Mouse (Mus musculus) midbrain, embryonic 14.5 days (tissue): ENCODE measurements around the gene Rpl36-ps4. TPM values are rescaled to one million over a fixed set of nuclear protein-coding genes. Genes with fewer than 3 reads are reported as not detected.

Source experiments
- ATAC-seq: fragments of 200-750 bp; cut with Nextera tagmentation; 2 replicates; pipeline ENCODE4 v1.8.0; 2017; ENCODE audit warnings: moderate number of reproducible peaks, moderate library complexity; ENCODE audit not compliant: low FRiP score, low TSS enrichment
- DNase-seq: peaks from one replicate; pipeline ENCODE4 v3.0.0-alpha.2; 2015
- H3K27ac ChIP-seq: fragments of 300-500 bp; sonication (generic); replicated peaks from 2 replicates; pipeline ENCODE4 v1.5.1; 2014; ENCODE audit warnings: mild to moderate bottlenecking, low read depth, low read length, moderate library complexity
- H3K27me3 ChIP-seq: fragments of 300-500 bp; sonication (generic); 2 replicates; pipeline ENCODE4 v1.6.1; 2014; ENCODE audit warnings: low read length, control low read depth, mixed read lengths; ENCODE audit not compliant: control insufficient read depth, insufficient read depth
- H3K36me3 ChIP-seq: fragments of 300-500 bp; sonication (generic); 2 replicates; pipeline ENCODE4 v1.6.1; 2014; ENCODE audit warnings: low read length, control low read depth; ENCODE audit not compliant: control insufficient read depth, insufficient read depth
- H3K4me1 ChIP-seq: fragments of 300-500 bp; sonication (generic); 2 replicates; pipeline ENCODE4 v1.6.1; 2014; ENCODE audit warnings: mild to moderate bottlenecking, antibody characterized with exemption, low read length, control low read depth; ENCODE audit not compliant: control insufficient read depth, insufficient read depth
- H3K4me2 ChIP-seq: fragments of 300-500 bp; sonication (generic); 2 replicates; pipeline ENCODE4 v1.6.1; 2014; ENCODE audit warnings: mild to moderate bottlenecking, low read length, moderate library complexity
- H3K4me3 ChIP-seq: fragments of 300-500 bp; sonication (generic); replicated peaks from 2 replicates; pipeline ENCODE4 v1.5.1; 2014; ENCODE audit warnings: low read depth, low read length
- H3K9ac ChIP-seq: fragments of 300-500 bp; sonication (generic); replicated peaks from 2 replicates; pipeline ENCODE4 v1.6.1; 2014; ENCODE audit warnings: mild to moderate bottlenecking, low read length, moderate library complexity
- H3K9me3 ChIP-seq: fragments of 300-500 bp; sonication (generic); 2 replicates; pipeline ENCODE4 v1.6.1; 2016; ENCODE audit warnings: low read length, control low read depth, mixed read lengths; ENCODE audit not compliant: control insufficient read depth
- WGBS: fragments of 180-500 bp; shearing (Covaris S2); extraction: QIAGEN DNeasy Blood & Tissue Kit; methylation state at CpG from one replicate; pipeline ENCODE4 v1.1.7; 2014; 5-methylcytosine and 5-hydroxymethylcytosine counted together
- polyA plus RNA-seq: library from polyadenylated mRNA; unstranded; fragments of >200 nt; fragmentation: Nextera tagmentation; extraction: Ambion mirVana; gene quantifications from 2 replicates; pipeline ENCODE4 v1.2.1, GENCODE M21; 2014

Gene Rpl36-ps4
- not detected in 2 replicates for polyA plus RNA-seq

GRCm38 (mm10) chr17:87920677-87921076 lies at the start of gene Rpl36-ps4:
Gene Rpl36-ps4, plus strand, starts transcription at chr17:87920977.
- no peak within 1 kb of the TSS for H3K4me2 ChIP-seq
- no peak for DNase-seq
- ATAC-seq = no peak
- H3K9me3 ChIP-seq = no peaks in the 10 kb centered on the region
- H3K4me3 ChIP-seq = no peak within 1 kb of the TSS
- H3K4me1 ChIP-seq = no peaks in the 10 kb centered on the region
- H3K36me3 ChIP-seq = no peaks in the 10 kb centered on the region
- WGBS = 89% methylated on average over 5 of the region's 5 CpGs
- no peak within 1 kb of the TSS for H3K9ac ChIP-seq
- H3K27ac ChIP-seq = no peak within 1 kb of the TSS
- no peaks in the 10 kb centered on the region for H3K27me3 ChIP-seq

GRCm38 (mm10) chr17:87871461-87872126 lies 49.2 kb upstream of the Rpl36-ps4 start:
- DNase-seq (no peak), ATAC-seq (no peak)
- Histone ChIP-seq H3K4me2 (no peak overlapping the region), H3K27me3 (0 out of 2 replicates have a peak, but pooled peaks cover 2% of the 10 kb centered on the region), H3K36me3 (no peaks in the 10 kb centered on the region), H3K27ac (no peak overlapping the region), H3K4me3 (no peak overlapping the region), H3K9ac (no peak overlapping the region), H3K4me1 (0 out of 2 replicates have a peak, but pooled peaks cover 4% of the 10 kb centered on the region), H3K9me3 (no peaks in the 10 kb centered on the region)
- 86% methylated on average over 13 of the region's 13 CpGs for WGBS

- Histone ChIP-seq H3K4me3 (no peak overlapping the region), H3K27me3 (0 out of 2 replicates have a peak, but pooled peaks cover 2% of the 10 kb centered on the region), H3K9ac (no peak overlapping the region), H3K36me3 (no peaks in the 10 kb centered on the region), H3K9me3 (no peaks in the 10 kb centered on the region), H3K4me1 (peaks cover 9% of the 10 kb centered on the region), H3K27ac (0 out of 2 replicates have a peak overlapping the region, but pooled peaks have one; percentile 32), H3K4me2 (no peak overlapping the region)
- ATAC-seq (no peak), DNase-seq (no peak)
- WGBS = 23% methylated on average over 4 of the region's 4 CpGs
Measured at GRCm38 (mm10) chr17:87872286-87872685, 48.5 kb upstream of the Rpl36-ps4 start.

DNA sequence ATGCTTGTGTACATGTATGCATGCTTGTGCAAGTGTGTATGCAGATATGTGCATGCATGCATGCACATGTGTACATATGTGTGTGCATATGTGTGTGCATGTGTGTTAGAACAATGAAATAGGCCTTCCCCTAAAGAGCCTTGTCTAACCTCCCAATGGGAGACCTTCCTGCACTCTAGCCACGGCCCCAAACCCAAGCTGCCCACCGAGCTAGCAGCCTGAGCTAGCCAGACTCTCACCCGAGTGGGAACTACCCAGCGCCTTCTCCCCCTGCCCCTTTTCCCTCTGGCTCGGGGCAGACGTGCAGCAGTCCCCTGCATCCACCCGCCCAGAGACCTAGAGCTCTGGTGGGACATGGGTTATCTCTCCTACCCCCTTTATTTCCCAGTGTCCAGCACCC lies 47.3 kb upstream of the Rpl36-ps4 start:
- no peak overlapping the region for H3K4me3 ChIP-seq

GRCm38 (mm10) chr17:87873943-87874342 lies 46.8 kb upstream of the Rpl36-ps4 start:
- DNase-seq = no peak

More for the DNA sequence above, 47.3 kb upstream of the Rpl36-ps4 start:
- no peak overlapping the region for H3K9ac ChIP-seq
- no peaks in the 10 kb centered on the region for H3K36me3 ChIP-seq
- no peak overlapping the region for H3K4me2 ChIP-seq
- 0 out of 2 replicates have a peak, but pooled peaks cover 2% of the 10 kb centered on the region for H3K27me3 ChIP-seq
- H3K4me1 ChIP-seq = peaks cover 18% of the 10 kb centered on the region
- ATAC-seq = no peak
- no peak overlapping the region for H3K27ac ChIP-seq
- WGBS = 76% methylated on average over 7 of the region's 7 CpGs
- no peak for DNase-seq
- no peaks in the 10 kb centered on the region for H3K9me3 ChIP-seq

DNA sequence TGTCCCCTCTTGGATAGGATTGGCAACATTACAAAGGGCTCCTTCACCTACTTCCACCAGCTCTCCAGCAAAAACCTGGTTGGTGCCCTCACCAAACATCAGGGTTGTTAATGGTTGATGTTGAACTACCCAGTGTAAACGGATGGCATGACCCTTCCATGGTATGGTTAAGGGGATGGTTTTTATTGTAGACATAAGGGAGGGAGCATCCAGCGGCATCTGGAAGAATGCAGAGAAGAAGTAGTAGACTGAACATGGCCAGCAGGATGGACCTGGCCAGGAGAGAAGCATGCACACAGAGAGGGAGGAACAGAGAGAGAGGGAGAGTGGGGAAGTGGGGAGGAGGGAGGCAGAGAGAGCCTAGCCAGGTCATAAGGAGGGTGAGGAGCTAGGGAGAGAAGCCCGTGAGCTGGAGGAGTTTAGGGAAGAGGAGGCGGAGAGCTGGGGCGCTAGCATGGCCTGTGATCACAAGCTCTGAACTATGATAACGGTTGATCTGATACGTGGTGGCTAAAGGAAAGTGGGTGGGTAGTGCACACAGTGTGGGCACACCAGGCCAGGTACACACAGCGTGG lies 45.3 kb upstream of the Rpl36-ps4 start:
- WGBS = 86% methylated on average over 8 of the region's 8 CpGs
- DNase-seq (no peak), ATAC-seq (no peak)
- H3K4me1 ChIP-seq = peaks cover 29% of the 10 kb centered on the region
- no peak overlapping the region for H3K4me3 ChIP-seq
- no peak overlapping the region for H3K9ac ChIP-seq
- H3K27me3 ChIP-seq = 0 out of 2 replicates have a peak, but pooled peaks cover 2% of the 10 kb centered on the region
- no peaks in the 10 kb centered on the region for H3K36me3 ChIP-seq
- H3K9me3 ChIP-seq = no peaks in the 10 kb centered on the region
- H3K27ac ChIP-seq = no peak overlapping the region
- no peak overlapping the region for H3K4me2 ChIP-seq

More at GRCm38 (mm10) chr17:87873943-87874342, 46.8 kb upstream of the Rpl36-ps4 start:
- ATAC-seq = no peak
- H3K4me1 ChIP-seq = peaks cover 20% of the 10 kb centered on the region
- H3K4me3 ChIP-seq = no peak overlapping the region
- H3K9ac ChIP-seq = no peak overlapping the region
- H3K27ac ChIP-seq = no peak overlapping the region
- H3K4me2 ChIP-seq = no peak overlapping the region
- H3K27me3 ChIP-seq = 0 out of 2 replicates have a peak, but pooled peaks cover 2% of the 10 kb centered on the region
- no peaks in the 10 kb centered on the region for H3K9me3 ChIP-seq
- no peaks in the 10 kb centered on the region for H3K36me3 ChIP-seq
- WGBS = 84% methylated on average over 4 of the region's 4 CpGs

DNA sequence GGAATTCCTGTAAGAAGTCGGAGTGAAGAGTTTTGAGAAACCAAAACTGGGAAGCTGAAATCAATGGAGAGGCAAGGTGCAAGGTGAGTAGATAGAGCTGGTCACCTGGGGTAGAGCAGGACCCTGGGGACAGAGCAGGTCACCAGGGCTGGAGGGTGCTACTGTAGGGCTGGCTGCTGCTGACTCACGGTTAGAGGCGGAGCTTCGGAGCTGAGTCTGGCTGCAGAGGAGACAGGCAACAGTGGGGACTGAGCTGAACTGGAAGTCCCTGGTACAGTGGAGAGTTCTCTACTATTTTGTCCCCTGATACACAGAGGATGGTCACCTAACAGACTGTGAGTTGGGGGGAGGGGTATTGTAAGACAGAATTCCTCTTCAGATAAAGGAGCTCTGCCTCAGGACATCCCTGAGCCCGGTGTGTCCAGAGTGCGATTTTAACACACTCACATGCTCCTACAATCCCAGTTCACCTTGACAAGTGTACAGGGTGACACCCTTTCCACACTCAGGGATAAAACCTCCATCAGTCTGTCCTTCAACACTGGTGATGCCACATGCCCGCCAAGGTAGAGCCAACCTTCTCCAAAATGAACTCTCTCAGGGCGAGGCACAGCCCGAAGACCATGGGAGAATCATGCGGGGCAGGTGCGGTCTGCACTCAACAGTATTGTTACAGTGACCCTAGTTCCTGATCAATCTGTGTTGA lies 44.3 kb upstream of the Rpl36-ps4 start:
- peaks cover 29% of the 10 kb centered on the region for H3K4me1 ChIP-seq
- no peaks in the 10 kb centered on the region for H3K9me3 ChIP-seq
- 0 out of 2 replicates have a peak, but pooled peaks cover 2% of the 10 kb centered on the region for H3K27me3 ChIP-seq
- DNase-seq = no peak
- H3K9ac ChIP-seq = no peak overlapping the region
- no peak overlapping the region for H3K4me3 ChIP-seq
- no peak overlapping the region for H3K27ac ChIP-seq
- 88% methylated on average over 11 of the region's 11 CpGs for WGBS
- ATAC-seq = no peak; the same call in 1 of the 2 replicates
- H3K36me3 ChIP-seq = no peaks in the 10 kb centered on the region
- no peak overlapping the region for H3K4me2 ChIP-seq

- no peaks in the 10 kb centered on the region for H3K9me3 ChIP-seq
- H3K36me3 ChIP-seq = no peaks in the 10 kb centered on the region
- peak; percentile 79 for DNase-seq
- ATAC-seq = no peak
- H3K27ac ChIP-seq = peak overlapping the region; percentile 17; the same call in 1 of the 2 replicates
- no peak overlapping the region for H3K9ac ChIP-seq
- 6% methylated on average over 25 of the region's 25 CpGs for WGBS
- H3K4me3 ChIP-seq = no peak overlapping the region
- peaks cover 26% of the 10 kb centered on the region for H3K4me1 ChIP-seq
- H3K27me3 ChIP-seq = 0 out of 2 replicates have a peak, but pooled peaks cover 2% of the 10 kb centered on the region
- peak overlapping the region; percentile 29 for H3K4me2 ChIP-seq
Measured at GRCm38 (mm10) chr17:87877207-87878073, 43.3 kb upstream of the Rpl36-ps4 start.
